Mouse (Mus musculus): ENCODE results near the gene Zfp652.

DNA sequence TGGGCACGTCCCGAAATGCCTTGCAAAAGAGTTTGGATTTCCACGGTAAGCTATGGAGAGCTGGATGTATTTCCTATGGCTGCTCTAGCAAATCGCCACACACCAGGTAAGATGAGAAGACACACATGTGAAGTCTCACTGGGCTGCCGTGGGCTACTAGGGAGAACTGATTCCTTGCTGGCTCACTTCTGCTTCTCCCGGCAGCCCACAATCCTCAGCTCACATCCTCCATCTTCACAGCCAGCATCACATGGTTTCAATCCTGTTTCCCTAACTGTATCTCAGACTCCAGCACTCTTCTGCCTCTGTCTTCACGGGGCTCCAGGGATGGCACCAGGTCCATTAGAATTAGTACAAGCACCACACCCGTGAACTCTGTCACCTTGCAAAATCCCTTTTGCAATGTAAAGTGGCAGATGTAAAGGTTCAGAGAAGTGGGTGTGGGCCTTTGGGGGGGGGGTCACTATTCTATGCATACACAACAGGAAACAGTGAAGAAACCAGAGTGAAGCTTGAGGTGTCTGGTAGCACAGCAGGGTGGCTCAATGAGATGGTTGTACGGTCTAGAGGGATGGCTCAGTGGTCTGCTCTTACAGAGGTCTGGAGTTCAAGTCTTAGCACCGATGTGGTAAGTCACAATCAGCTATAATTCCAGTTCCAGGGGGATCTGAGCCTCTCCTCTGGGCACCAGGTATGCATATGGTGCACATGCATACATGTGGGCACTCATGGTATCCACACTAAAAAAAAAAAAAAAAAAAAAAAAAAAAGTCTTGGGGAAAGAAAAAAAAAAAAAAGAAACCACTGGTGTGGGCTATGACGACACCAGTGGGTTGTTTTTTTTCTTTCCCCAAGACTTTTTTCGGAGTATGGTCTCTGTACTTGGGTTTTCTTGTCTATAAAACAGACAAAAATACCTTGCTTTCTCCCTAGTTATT is 8.2 kb upstream of the Zfp652 start:
- TF ChIP-seq CTCF (IDR thresholded peaks at IDR 0.05; ENCODE audit: insufficient read depth, low read length) (no peak), POLR2A (IDR thresholded peaks at IDR 0.05; ENCODE audit: borderline replicate concordance, extremely low read depth, low read depth, low read length) (no peak)

All from lung, adult 2 months (tissue).